Mouse (Mus musculus): Measurements from ENCODE around the gene Ttc38. TPM values are rescaled to one million over a fixed set of nuclear protein-coding genes. Genes with fewer than 3 reads are reported as not detected.

The Ttc38 gene
- total and polyA plus RNA-seq, 2 experiments from 2014 or later, result 3.3 to 5.1 TPM

DNA sequence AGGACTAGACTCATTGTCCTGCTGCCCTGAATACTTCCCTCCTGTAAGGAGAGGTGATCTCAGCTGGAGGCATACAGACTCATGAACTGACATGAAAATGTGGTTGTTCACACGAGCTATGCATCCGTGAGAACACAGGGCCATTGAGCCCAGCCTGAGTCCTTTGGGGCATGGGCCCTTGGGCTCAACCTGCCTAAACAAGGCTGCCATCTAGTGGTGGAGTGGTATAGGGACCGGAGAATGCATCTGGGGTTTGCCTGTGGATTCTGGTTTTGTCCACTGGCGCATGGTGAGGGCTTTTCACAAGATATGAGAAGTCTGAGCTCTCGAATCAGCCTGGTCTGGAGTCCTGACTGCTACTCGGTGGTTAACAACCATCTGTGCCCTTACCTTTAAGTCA, 35.6 kb downstream of the Ttc38 start:
- no peak overlapping the region for H3K9ac ChIP-seq
- ATAC-seq, result peak; percentile 71
- no peak overlapping the region for H3K4me2 ChIP-seq (ENCODE audit: low read depth)
- TF ChIP-seq CTCF (IDR thresholded peaks at IDR 0.05; ENCODE audit: low read depth), result peak; percentile 91
- H3K4me1 ChIP-seq (ENCODE audit: insufficient read depth), result no peaks in the 10 kb centered on the region
- WGBS, result 44% methylated on average over 6 of the region's 6 CpGs
- peak; percentile 75 for DNase-seq
- H3K9me3 ChIP-seq (ENCODE audit: low read length), result no peaks in the 10 kb centered on the region
- H3K27me3 ChIP-seq (ENCODE audit: insufficient read depth, low read length), result no peaks in the 10 kb centered on the region
- no peak overlapping the region for H3K27ac ChIP-seq (ENCODE audit: low read depth, low read length)
- no peak overlapping the region for H3K4me3 ChIP-seq (ENCODE audit: low read depth, low read length)
- H3K36me3 ChIP-seq (ENCODE audit: insufficient read depth), result no peaks in the 10 kb centered on the region

DNA sequence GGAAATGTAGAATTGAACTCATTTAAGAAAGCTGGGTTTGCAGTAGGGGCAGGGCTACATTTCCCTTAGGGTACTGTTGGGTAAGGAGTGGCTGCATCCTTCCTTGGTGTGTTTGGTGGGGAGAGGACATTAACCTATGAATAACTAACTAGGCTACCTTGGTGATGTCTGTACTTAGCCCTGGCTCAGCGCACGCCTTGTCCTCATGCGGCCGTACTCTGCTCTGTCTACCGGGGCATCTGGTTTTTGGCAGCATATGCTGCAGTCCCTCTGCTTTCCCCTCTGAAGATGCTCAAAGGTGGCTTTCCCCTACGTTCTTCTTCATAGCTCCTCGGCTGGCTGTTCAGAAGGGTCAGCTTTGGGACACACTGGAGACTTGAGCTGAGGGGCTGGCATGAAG, 45.2 kb downstream of the Ttc38 start:
- Histone ChIP-seq H3K4me1 (ENCODE audit: insufficient read depth) (peaks cover 7% of the 10 kb centered on the region; the same call in 1 of the 2 replicates), H3K4me2 (ENCODE audit: low read depth) (no peak overlapping the region), H3K9me3 (ENCODE audit: low read length) (no peaks in the 10 kb centered on the region), H3K27me3 (ENCODE audit: insufficient read depth, low read length) (no peaks in the 10 kb centered on the region), H3K36me3 (ENCODE audit: insufficient read depth) (peaks cover under 1% of the 10 kb centered on the region; the same call in 1 of the 2 replicates), H3K4me3 (ENCODE audit: low read depth, low read length) (no peak overlapping the region), H3K9ac (no peak overlapping the region), H3K27ac (ENCODE audit: low read depth, low read length) (no peak overlapping the region)
- ATAC-seq (no peak), DNase-seq (no peak)
- TF ChIP-seq CTCF (IDR thresholded peaks at IDR 0.05; ENCODE audit: low read depth), result no peak
- WGBS, result 94% methylated on average over 7 of the region's 7 CpGs

DNA sequence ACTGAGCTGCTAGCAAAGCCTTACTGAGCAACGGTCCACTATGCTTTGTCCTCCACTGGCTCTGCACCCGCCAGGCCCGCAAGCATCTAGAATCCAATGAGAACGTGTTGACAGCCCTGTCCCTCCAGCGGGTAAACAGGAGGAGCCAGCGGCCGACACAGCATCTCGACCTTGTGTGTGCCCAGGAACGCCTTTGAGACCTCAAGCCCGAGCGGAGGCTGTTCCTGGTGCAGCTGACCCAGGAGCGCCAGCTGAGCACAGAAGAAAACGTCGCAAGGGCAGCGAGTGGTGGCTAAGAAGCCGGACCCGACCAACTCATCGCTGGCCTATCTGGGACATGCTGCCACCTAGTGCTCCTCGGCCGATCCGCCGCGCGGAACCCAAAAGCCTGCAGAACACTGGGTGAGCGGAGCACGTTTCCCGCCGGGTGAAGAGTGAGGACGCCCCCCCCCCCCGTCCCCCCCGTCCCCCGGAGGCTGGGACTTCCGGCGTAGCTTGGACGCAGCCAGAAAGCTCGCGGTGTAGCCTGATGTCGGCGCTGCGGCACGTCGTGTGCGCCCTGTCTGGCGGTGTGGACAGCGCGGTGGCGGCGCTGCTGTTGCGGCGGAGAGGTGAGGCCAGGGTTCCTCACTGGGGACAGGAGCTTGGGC, 46.9 kb downstream of the Ttc38 start, which contains the start of gene Trmu:
Gene Trmu (plus strand): TSS at position 465 of the 650 bp plus-strand sequence.
- peaks cover 16% of the 10 kb centered on the region for H3K36me3 ChIP-seq (ENCODE audit: insufficient read depth)
- ATAC-seq (peak; percentile 98), DNase-seq (peak; percentile 96)
- H3K27me3 ChIP-seq (ENCODE audit: insufficient read depth, low read length), result no peaks in the 10 kb centered on the region
- H3K4me2 ChIP-seq (ENCODE audit: low read depth), result peak within 1 kb of the TSS; percentile 85
- WGBS, result 5% methylated on average over 46 of the region's 50 CpGs
- peak within 1 kb of the TSS; percentile 87 for H3K9ac ChIP-seq
- H3K27ac ChIP-seq (ENCODE audit: low read depth, low read length), result peak within 1 kb of the TSS; percentile 90
- peak; percentile 76 for TF ChIP-seq CTCF (IDR thresholded peaks at IDR 0.05; ENCODE audit: low read depth)
- peaks cover 7% of the 10 kb centered on the region; the same call in 1 of the 2 replicates for H3K4me1 ChIP-seq (ENCODE audit: insufficient read depth)
- no peaks in the 10 kb centered on the region for H3K9me3 ChIP-seq (ENCODE audit: low read length)
- peak within 1 kb of the TSS; percentile 81 for H3K4me3 ChIP-seq (ENCODE audit: low read depth, low read length)

DNA sequence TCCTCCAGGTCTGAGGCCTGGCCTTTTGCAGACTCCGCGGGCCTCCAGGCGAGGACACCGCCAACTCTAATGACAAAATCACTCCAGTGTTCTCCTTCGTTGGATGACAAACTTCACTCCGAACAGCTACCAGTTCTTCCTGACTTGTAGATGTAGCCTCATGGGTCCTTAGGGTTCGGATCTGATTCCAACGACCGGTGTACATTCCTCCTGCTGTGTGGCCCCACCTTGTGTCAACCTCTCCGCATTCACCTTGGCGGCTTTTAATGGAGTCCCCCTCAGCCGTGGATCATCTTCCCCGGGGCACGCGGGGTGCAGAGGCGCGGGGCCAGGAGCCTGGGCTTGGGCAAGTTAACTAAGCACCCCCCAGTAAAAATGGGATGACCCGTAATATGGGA, 47.4 kb downstream of the Ttc38 start:
- no peak for DNase-seq
- TF ChIP-seq CTCF (IDR thresholded peaks at IDR 0.05; ENCODE audit: low read depth), result no peak
- WGBS, result under 1% methylated on average over 18 of the region's 18 CpGs

DNA sequence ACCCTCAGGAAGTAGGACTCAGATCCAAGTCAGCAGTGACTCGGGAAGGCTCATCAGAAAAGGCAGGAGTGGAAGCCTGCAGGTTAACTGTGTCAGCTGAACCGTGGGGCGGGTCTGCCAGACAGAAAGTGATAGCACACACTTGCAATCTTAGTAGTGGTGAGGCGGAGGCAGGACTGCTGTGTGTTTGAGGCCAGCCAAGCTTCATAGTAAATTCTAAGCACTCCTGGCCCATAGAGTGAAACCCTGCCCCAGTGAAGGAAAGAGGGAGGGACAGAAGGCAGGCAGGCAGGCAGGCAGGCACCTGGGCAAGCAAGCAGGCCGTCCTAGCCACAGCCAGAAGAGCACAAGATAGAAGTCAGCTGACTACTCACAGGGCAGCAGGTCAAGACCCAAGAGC, 53.5 kb downstream of the Ttc38 start:
- H3K4me3 ChIP-seq (ENCODE audit: low read depth, low read length), result no peak overlapping the region
- H3K27ac ChIP-seq (ENCODE audit: low read depth, low read length), result no peak overlapping the region
- ATAC-seq, result no peak
- WGBS, result 95% methylated on average over 5 of the region's 5 CpGs
- H3K36me3 ChIP-seq (ENCODE audit: insufficient read depth), result peaks cover 50% of the 10 kb centered on the region
- no peak overlapping the region for H3K4me2 ChIP-seq (ENCODE audit: low read depth)
- no peaks in the 10 kb centered on the region for H3K27me3 ChIP-seq (ENCODE audit: insufficient read depth, low read length)
- H3K9ac ChIP-seq, result no peak overlapping the region
- no peak for DNase-seq
- H3K9me3 ChIP-seq (ENCODE audit: low read length), result no peaks in the 10 kb centered on the region
- H3K4me1 ChIP-seq (ENCODE audit: insufficient read depth), result no peaks in the 10 kb centered on the region
- no peak for TF ChIP-seq CTCF (IDR thresholded peaks at IDR 0.05; ENCODE audit: low read depth)

More for the DNA sequence above, 47.4 kb downstream of the Ttc38 start:
- H3K36me3 ChIP-seq (ENCODE audit: insufficient read depth), result peaks cover 20% of the 10 kb centered on the region
- H3K4me2 ChIP-seq (ENCODE audit: low read depth), result peak overlapping the region; percentile 85
- peak; percentile 8; the same call in 1 of the 2 replicates for ATAC-seq
- H3K27ac ChIP-seq (ENCODE audit: low read depth, low read length), result peak overlapping the region; percentile 90
- H3K27me3 ChIP-seq (ENCODE audit: insufficient read depth, low read length), result no peaks in the 10 kb centered on the region
- H3K4me1 ChIP-seq (ENCODE audit: insufficient read depth), result peaks cover 7% of the 10 kb centered on the region; the same call in 1 of the 2 replicates
- H3K9ac ChIP-seq, result peak overlapping the region; percentile 87
- H3K9me3 ChIP-seq (ENCODE audit: low read length), result no peaks in the 10 kb centered on the region
- peak overlapping the region; percentile 81 for H3K4me3 ChIP-seq (ENCODE audit: low read depth, low read length)

DNA sequence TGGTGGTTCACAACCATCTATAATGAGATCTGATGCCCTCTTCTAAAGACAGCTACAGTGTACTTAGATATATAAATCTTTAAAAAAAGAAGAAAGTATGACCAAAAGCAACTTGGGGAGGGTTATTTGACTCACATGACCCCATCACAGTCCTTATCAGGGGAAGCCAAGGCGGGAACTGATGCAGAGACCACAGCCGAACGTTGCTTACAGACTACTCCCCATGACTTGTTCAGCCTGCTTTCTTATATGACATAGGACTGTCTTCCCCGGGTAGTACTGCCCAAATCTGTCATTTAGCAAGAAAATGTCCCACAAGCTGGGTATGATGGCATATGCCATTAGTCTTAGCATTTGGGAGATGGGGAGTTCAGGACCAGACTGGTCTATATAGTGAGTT, 57.1 kb downstream of the Ttc38 start:
- Histone ChIP-seq H3K4me2 (ENCODE audit: low read depth) (no peak overlapping the region), H3K4me3 (ENCODE audit: low read depth, low read length) (no peak overlapping the region), H3K27ac (ENCODE audit: low read depth, low read length) (no peak overlapping the region), H3K27me3 (ENCODE audit: insufficient read depth, low read length) (no peaks in the 10 kb centered on the region), H3K4me1 (ENCODE audit: insufficient read depth) (no peaks in the 10 kb centered on the region), H3K9me3 (ENCODE audit: low read length) (no peaks in the 10 kb centered on the region), H3K9ac (no peak overlapping the region), H3K36me3 (ENCODE audit: insufficient read depth) (peaks cover 56% of the 10 kb centered on the region)
- no peak for ATAC-seq
- WGBS, result 87% methylated on average over 4 of the region's 4 CpGs
- no peak for DNase-seq
- no peak for TF ChIP-seq CTCF (IDR thresholded peaks at IDR 0.05; ENCODE audit: low read depth)

DNA sequence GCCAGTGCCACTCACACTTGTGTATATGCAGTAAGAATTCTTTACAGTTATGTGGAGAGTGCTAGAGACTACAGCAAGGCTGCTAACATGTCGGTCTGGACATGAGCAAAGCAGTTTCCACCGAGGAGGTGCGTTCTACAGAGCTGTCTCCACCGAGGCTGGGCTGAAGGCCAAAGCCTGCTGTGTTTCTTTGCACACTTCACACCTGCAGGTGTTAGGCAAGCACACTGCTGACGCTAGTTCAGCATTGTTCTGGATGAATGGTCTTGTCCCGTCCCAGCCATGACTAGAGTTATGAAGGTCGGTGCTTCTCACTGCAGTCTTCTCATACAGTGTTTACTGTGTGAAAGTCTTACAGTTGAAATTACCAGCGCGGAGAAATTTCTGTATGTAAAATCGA, 59.9 kb downstream of the Ttc38 start:
- no peak overlapping the region for H3K27ac ChIP-seq (ENCODE audit: low read depth, low read length)

More for the DNA sequence above, 59.9 kb downstream of the Ttc38 start:
- Histone ChIP-seq H3K27me3 (ENCODE audit: insufficient read depth, low read length) (no peaks in the 10 kb centered on the region), H3K9ac (no peak overlapping the region), H3K4me2 (ENCODE audit: low read depth) (no peak overlapping the region), H3K9me3 (ENCODE audit: low read length) (no peaks in the 10 kb centered on the region), H3K36me3 (ENCODE audit: insufficient read depth) (peaks cover 64% of the 10 kb centered on the region), H3K4me3 (ENCODE audit: low read depth, low read length) (no peak overlapping the region), H3K4me1 (ENCODE audit: insufficient read depth) (no peaks in the 10 kb centered on the region)
- DNase-seq (no peak), ATAC-seq (no peak; the same call in 1 of the 2 replicates)
- 47% methylated on average over 10 of the region's 10 CpGs for WGBS
- no peak for TF ChIP-seq CTCF (IDR thresholded peaks at IDR 0.05; ENCODE audit: low read depth)
